Mouse (Mus musculus) cerebellum, adult 18-20 months (tissue): Measurements from ENCODE around the gene Polr2a.

Experiments
- DNase-seq, 2 experiments: peaks; one replicate each; pipeline ENCODE4 v3.0.0; 2021

Gene Polr2a

DNA sequence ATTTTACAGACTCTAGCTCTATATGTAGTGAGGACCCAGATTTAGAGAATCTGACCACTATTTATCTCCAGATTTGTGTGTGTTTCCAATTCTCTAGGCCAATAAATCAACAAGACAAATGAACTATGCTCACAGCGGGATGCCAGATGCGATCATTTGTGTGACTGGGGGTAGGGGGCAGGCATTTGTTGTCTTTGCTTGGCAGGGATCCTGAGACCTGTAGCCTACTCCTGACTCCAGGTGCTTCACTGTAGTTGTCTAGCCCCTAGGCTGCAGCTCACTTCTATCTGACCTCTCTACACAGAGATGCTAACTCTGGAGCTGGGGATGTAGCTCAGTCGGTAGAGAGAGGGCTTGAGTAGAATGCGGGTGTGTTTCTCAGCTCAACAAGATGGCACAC lies 23.4 kb upstream of the Polr2a start:
- DNase-seq = no peak

DNA sequence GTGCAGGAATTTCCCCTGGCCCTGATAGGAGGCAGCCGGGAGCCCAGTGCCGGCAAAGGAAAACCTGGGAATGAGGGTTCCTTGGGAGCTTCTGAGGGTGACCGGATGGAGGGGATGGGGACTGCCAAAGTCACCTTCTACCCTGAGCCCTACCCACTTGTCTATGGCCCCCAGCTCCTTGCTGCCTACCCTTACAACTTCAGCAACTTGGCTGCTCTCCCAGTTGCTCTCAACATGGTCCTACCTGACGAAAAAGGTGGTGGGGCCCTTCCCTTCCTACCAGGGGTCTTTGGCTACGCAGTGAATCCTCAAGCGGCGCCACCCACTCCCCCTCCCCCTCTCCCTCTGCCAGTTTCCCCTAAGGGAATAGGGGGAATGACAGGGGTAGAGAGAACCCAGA lies 20.5 kb upstream of the Polr2a start:
- no peak for DNase-seq

DNA sequence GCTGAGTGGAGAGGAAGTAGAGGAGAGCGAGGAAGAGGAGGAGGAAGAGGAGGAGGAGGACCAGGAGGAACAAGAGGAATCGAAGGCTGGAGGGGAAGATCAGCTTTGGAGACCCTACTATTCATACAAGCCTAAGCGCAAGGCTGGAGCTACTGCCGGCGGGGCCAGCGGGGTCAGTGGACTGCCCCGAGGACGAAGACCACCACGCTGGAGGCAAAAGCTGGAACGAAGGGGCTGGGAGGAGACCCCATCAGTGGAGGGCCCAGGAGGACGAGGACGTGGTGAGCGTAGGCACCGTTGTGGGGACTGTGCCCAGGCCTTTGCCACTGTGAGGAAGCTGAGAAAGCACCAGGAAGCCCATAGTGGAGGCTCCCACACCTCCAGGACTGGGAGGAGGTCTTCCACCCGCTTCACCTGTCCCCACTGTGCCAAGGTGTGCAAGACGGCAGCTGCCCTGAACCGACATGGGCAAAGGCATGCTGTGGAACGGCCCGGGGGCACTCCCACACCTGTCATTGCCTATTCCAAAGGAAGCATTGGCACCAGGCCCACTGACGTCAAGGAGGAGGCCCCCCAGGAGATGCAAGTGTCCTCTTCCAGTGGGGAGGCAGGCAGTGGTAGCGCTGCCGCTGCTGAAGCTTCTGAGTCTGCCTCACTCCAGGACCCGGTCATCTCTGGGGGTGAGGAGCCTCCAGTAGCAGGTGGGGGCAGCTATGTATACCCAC lies 20.0 kb upstream of the Polr2a start:
- peak; percentile 51 to 62 for DNase-seq

DNA sequence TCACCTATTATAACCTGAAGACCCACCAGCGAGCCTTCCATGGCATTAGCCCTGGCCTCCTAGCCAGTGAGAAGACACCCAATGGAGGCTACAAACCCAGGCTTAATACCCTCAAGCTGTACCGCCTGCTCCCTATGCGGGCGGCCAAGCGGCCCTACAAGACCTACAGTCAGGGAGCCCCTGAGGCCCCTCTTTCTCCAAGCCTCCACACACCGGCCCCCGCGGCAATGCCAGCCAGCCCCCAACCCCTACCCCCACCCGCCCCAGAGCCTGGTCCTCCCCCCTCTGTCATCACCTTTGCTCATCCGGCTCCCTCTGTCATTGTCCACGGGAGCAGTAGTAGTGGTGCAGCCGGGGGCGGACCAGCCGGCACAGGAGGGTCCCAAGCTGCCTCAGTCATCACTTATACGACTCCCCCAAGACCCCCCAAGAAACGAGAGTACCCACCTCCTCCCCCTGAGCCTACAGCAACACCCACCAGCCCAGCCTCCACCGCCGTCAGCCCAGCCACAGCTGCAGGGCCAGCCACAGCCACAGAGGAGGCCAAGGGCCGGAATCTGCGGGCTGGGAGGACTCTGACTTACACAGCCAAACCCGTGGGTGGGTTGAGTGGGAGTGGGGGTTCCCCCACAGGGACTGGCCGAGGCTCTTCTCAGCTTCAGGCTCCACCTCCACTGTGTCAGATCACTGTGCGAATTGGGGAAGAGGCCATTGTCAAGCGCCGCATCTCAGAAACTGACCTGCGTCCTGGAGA lies 19.2 kb upstream of the Polr2a start:
- no peak for DNase-seq

DNA sequence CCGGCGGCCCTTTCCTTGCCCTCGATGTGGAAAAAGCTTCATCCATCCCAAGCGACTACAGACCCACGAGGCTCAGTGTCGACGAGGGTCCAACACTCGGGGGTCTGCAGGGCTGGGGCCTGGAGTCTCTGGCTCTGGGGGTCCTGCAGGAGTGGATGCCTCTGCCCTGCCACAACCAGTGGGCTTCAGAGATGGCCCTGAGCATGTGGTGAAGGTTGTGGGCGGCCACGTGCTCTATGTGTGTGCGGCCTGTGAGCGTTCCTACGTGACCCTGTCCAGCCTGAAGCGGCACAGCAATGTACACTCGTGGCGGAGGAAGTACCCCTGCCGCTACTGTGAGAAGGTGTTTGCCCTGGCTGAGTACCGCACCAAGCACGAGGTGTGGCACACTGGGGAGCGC lies 18.1 kb upstream of the Polr2a start:
- no peak for DNase-seq

DNA sequence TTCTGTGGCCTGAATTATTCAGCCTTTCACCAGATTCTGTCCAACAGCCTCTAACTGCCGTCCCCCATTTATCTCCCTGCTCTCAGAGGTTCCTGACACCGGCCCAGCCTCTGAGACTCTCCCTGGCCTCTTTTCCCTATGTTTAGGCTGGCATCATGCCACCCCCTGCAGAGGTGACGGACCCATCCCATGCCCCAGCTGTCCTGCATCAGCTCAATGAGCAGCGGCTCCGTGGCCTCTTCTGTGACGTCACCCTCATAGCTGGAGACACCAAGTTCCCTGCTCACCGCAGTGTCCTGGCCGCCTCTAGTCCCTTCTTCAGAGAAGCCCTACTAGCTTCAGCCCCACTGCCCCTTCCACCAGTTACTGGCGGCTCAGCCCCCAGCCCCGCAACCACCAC lies 17.3 kb upstream of the Polr2a start:
- peak; percentile 35 to 39 for DNase-seq

DNA sequence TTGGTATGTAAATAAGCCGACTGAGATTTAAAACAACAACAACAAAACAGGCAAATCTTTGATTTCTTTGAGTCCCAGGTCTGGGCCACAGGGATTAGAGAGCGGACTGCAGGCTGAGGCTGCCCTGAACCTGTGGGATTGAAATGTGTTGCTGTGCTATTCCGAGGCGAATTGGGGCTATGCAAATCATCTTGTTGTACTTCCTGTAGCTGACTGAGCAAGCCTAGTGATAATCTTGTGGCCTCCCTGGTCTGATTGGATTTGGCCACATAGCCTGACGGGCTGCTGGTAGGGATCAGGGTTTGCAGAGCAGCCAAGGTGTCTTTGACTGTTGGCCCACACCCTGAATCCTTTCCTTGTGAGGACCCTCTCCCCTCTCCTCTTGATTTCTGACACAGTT lies 16.5 kb upstream of the Polr2a start:
- no peak for DNase-seq

DNA sequence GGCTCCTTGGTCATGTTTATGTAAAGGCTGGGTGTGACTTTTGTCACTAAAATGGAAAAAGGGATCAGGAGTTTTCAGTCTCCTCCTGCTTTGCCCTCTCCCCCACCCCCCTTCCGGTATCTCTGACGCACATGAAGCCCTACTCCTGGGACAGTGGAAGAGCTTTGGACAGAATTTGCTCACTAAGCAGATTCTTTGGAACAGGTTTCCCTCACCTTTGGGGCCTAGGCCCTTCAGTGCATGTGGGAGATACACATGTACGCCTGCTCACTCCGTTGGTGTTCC lies 9.1 kb upstream of the Polr2a start:
- DNase-seq = no peak

DNA sequence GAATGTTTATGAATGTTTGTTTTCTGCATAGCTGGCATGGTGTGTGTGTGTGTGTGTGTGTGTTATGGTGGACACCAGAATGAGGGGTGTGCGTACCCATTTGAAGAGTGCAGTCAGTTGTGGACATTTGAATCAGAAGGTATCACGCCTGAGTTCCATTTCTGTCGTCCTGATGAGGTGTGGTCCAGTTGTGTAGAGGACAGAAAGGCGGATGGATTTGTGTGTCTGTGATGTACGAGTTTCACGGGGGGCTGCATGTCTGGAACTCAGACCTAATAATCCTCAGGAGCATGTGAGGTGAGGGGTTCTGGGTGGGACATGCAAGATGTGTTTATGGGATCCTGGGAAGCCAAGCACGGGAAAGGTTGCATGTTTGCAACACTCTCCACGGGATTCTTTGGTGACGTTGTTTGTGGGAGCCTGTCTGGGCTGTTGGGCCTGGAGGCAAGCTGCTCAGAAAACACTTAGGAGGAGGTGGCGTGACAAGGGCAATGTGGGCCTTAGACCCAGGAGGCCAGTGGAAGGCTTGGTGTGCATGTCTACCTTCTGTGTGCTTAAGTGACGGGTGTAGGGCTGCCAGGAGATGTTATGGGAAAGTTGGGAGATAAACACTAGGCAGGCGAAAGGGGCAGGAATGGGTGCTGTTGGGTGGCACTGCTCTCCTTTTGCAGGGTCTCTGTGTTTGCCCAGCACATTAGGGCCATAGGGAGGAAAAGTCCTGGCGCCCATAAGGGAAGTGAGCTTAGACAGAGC lies 8.6 kb upstream of the Polr2a start:
- DNase-seq = peak in 1 of 2 experiments; percentile 43

DNA sequence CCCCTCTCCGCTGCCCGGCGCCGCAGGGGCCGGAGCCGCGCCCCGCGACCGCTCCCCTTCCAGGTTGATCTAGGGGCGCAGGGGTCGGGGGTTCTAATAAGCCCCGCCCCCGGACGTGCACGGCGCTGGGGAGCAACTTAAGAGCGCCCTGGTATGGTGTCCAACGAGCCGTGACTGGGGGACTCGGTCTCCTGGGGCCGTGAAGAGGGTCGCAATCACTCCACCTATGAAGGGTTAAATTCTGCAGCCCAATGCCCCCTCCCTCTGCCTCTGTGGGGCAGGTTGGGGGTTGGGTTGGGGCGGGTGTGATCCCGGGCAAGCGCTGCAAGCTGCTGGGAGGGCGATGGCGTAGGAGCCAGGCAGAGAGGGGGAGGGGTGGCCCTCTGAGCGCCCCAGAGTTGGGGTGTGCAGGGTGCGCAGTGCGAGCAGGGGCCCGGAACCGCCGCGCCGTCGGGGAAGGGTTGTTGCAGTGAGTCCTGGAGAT lies 7.7 kb upstream of the Polr2a start:
- DNase-seq = peak; percentile 75 to 76

DNA sequence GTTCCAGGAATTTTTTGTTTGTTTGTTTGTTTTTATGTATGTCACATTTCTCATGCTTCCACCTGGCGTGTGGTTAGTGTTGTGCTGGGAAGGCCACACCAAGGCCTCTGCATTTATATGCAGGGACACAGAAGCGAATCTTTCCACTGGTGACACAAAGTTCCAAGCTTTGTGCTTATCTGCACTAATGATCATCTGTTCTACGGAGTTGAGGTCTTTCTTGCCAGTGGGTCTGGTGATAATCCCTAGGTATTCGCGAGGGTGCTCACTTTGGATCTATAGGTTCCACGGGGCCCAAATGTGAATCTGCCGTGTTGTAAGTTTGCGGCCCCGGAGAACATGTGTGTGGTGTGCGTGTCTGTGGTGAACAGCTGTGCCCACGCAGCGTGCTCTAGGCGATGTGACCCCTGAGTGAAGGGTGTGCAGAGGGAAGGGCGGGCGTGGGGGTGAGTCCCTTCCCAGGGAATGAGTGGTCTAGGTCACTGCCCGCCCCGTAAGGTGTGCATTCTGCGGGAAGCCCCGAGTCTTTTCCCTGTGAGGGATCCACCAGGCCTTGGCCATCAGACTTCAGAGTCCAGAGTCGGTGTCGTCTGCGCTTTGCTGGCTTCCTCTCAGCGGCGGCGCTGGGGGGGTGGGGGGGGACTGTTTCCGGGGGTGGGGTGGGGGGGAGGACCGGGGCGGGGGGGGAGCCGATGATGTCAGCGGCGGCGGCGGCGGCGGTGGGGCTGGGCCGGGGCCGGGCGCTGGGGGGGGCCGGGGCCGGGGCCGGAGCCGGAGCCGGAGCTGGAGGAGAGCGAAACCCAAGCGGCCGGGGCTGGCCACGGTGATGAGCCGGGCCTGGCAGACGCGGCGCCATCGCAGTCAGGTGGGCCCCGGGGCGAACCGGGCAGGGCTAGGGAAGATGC lies 7.0 kb upstream of the Polr2a start, which contains the start of gene Zbtb4:
Gene Zbtb4, plus strand, starts transcription at position 692 of the 905 bp plus-strand sequence.
- peak; percentile 50 to 71 for DNase-seq

DNA sequence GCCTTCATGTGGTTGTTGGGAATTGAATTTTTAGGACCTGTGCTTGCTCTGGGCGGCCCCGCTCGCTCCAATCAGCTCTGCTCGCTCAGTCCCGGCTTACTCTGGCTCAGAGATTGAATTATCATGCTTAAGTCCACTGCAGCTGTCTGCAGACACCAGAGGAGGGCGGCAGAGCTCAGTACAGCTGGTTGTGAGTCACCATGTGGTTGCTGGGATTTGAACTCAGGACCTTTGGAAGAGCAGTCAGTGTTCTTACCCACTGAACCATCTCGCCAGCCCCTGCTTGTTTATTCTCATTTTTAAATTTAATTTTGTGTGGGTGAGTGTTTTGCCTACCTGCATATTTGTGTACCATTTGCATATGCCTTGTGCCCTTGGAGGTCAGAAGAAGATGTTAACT lies 5.1 kb upstream of the Polr2a start:
- DNase-seq = no peak

DNA sequence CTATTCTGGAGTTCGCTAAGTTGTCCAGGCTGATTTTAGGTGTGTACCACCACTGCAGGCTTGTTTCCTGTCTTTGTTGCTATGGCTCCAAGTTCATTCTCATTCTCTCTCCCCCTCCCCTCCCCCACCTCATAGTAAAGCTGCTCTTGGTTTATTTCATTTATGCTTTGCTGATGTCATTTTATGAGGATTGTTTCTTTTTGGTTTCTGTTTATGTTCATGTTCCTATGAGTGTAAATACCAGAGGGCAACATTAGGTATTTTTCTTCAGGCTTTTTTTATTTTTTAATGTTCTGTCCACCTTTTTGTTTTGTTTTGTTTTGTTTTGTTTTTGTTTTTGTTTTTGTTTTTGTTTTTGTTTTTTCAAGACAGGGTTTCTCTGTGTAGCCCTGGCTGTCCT lies 3.4 kb upstream of the Polr2a start, which contains the start of gene Slc35g3:
Gene Slc35g3, minus strand, starts transcription at position 101 of the 400 bp plus-strand sequence.
- DNase-seq = no peak

DNA sequence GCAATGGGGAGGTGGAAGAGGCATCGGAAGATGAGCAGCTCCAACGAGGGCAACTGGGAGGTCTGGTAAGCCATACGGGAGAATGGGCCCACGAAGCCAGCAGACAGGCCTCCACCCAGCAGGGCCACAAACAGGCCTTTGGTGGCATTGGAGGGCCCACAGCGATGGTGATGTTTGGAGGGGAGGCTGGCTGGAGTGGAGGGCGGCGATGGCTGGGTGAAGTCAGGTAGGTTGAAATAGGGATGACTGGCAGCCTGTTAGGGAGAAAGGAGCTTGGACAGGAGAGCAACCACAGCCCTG lies 2.4 kb upstream of the Polr2a start:
- DNase-seq = no peak

DNA sequence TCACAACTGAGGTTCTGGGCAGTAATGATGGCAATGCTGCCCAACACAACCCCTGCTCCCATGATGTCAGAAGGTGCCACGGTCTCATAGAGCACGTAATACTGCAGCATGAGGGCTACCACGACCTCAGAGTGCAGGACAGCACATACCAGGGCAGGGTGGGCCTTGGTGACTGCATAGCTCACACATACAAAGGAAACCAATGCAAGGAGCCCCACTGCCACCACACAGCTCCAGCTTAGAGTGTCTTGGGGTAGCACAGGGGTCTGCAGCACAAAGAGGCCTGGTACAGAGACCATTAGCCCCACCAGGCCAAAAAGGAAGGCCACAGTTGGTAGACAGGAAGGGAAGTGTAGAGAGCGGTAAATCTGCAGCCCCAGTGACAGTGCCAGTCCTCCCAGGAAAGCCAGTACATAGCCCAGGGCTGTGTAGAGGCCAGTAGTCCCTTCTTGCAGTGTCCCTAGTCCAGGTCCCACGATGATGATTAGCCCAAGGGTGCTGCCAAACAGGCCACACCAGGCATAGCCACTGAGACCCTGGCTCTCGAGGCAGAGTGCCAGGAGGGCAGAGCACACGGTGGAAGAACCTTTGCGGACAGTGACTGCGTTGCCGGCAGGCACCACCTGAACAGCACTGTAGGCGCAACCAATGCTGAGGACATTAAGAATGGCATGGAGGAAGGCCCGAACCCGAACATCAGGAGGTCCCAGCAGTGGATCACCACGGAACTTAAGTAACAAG lies 1.9 kb upstream of the Polr2a start:
- DNase-seq = peak in 1 of 2 experiments; percentile 37

DNA sequence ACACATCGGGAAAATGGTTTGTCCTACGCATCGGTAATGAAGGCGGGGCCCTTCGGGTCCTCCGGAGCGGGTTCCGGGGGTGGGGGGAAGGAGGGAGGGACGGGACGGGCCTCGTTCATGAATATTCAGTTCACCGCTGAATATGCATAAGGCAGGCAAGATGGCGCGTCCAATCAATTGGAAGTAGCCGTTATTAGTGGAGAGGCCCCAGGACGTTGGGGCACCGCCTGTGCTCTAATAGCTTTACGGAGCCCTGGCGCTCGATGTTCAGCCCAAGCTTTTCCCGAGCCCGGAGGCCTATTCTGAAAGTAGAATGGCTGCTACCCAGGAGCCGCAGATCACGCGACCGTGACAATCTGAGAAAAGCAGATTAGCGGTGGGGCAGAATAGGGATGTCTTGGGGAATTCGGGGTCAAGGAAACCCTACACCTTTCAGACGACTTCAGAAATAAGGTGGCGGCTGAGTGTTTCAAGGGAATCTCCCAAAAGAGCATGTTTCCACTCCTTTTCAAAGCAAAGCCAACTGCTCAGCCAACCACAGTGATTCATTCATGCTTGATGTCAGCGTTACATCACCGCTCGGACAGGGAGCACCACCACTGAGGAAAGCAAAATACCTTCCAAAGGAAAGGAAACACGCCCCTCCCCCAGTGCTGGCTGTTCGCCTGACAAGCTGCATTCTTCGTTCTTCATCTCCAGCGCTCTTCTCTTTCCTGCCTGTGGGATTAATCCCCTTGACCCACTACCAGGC lies 709 bp upstream of the Polr2a start:
- DNase-seq = peak; percentile 90 to 93

DNA sequence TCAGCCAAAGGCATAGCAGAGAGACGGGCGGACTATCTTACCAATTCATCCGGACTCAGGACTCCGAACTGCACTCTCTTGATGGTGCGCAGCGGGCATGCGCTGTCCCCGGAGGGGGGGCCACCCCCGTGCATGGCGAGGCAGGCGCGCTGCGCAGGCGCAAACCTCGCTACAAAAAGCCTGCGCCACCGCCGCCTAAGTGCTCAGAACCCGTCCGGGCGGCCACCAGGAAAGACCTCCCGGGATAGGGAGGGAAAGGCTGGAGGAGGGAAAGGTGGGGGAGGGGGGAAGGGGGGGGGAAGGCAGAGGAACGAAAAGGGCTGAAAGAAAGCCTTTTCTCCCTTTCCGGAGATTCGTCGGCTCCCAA lies 364 bp downstream of the Polr2a start:
- DNase-seq = peak; percentile 96 to 99

DNA sequence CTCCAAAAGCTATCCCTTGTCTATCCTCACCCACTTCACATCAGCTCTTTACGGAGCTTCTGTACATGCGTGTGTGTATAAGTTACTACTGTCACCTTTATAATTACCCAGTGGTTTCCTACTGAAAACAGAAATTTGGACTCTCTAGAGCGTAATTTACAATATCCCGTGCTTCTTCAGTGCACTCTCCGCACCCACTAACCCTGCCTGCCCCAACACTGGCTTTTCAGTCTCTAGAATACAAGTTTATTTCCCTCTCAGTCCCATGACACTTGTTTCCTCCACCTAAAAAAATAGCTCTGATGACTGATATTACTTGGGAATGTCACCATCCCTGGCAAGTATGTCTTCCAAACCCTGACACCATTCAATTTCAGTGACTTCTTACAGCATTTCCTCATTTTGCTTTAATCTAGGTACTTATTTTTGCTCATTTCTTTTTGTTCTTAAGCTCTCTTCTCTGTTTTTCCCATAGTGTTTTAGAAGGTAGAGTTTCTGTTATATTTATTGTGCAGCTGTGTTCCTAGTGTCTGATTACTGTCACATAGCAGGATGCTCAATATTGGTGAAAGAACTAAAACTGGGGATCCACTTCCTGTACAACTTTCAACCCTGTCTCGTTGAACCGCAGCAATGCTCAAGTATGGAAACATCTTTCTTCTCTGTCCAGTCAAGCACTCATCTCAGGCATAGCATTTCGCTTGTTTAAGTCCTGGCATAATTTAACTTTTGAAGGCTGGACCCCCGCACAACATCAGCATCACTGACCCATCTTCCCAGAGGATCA lies 941 bp downstream of the Polr2a start:
- DNase-seq = no peak

DNA sequence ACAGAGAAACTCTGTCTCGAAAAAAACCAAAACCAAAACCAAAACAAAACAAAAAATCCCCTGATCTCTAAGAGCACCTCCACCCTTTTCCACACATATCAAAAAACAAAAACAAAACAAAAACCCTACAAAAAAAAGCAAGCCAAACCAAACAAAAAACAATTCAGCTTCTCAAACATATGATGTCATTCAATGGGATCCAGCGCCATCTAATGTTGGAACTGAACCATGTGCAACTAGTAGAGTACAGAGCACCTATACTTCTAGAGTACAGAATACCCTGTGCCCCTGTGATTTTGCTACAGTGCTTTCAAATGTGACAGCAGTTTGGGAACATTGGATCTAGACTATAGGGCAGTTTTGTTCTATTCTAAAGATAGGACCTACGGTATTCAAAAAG lies 3.7 kb downstream of the Polr2a start:
- peak; percentile 56 to 70 for DNase-seq

DNA sequence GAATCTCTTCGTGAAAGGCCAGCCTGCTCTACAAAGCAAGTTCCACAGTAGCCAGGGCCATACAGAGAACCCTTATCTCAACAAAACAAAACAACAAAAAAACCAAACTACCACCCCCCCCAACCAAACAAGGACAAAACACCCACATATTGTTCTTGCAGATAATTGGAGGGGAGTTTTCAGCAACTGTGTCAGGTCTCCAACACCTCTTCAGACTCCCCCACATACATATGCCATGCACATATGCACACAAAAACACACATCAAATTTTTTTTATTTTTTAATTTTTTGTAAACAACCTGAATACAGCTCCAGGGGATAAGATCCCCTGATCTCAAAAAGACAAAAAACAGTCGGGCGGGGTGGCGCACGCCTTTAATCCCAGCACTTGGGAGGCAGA lies 4.2 kb downstream of the Polr2a start:
- DNase-seq = no peak

DNA sequence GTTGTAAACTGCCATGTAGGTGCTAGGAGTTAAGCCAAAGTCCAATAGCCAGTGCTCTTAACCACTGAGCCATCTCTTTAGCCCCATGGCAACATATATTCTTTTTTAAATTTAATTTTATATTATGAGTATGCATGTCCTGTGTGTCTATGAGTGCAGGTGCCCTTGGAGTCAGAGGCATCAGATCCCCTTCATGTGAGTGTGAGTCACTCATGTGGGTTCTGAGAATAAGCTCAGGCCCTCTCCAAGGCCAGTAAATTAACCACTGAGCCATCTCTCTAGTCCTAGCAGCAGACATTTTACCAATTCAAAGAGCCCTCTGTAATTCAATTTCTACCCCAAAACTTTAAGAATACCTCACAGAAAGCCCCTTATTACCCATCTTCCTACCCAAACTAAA lies 5.8 kb downstream of the Polr2a start:
- DNase-seq = no peak
